Mouse (Mus musculus): ENCODE measurements around the gene 1700123O20Rik.
A peak's percentile ranks its signal among the peaks of the same experiment; 100 is the strongest.

The 1700123O20Rik gene

DNA sequence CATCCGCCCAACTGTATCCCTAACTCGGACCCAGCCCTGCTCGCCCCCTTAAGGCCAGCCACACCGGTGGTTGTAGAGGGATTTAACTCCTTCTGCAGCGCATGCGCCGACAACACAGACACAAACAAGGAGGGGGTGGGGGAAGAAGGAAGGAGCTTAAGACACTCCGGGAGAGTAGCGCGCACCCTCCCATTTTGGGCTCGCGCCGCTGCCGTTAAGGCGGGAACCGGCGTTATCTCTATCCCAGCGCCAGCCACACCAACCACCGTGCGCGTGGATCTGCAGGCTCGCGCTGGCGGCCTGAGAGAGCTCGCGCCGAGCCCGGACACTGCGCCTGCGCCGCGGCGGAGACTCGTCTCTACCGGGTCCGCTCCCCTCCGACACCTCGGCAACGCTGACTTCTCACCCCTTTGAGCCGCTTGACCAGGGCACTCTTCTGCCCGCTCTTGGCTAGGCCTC lies at the start of gene 1700123O20Rik:
TSS of gene 1700123O20Rik (plus strand) at position 154 of the 459 bp plus-strand sequence.
- no peak for DNase-seq

DNA sequence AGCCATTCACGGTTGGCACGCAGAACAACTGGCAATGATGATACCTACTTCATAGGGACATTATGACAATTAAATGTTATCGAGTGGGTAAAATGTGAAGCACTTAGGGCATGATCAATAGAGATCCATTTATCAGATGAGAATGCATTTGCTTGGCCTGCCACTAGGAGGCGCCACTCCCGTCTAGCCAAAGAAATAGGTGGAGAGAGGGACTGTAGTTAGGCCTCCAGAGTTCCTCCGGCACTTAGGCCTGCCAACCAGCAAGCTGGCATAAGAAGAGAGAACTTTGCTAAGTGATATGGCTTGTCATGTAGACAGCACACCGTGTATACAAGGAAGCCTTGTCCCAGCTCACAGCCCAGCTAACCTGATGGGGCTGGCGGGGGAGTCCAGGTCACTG lies 49.1 kb upstream of the 1700123O20Rik start:
- DNase-seq, result peak; percentile 60

DNA sequence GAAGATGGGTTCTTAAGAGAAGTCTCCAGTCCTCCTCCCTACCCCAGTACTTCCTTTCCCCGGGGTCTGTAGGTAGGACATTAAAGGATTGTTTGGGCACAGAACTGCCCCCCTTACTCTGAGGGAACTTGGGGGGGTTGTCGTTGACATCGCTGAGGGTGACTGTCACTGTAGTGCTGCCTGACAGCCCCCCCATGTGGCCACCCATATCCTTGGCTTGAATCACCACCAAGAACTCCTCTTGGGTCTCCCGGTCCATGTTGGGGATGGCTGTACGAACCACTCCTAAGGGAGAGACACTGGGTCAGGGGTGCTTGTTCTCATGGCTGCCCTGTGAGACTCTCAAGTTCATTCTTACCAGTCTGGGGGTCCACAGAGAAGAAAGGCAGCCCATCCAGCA lies 47.8 kb upstream of the 1700123O20Rik start:
- DNase-seq, result no peak

DNA sequence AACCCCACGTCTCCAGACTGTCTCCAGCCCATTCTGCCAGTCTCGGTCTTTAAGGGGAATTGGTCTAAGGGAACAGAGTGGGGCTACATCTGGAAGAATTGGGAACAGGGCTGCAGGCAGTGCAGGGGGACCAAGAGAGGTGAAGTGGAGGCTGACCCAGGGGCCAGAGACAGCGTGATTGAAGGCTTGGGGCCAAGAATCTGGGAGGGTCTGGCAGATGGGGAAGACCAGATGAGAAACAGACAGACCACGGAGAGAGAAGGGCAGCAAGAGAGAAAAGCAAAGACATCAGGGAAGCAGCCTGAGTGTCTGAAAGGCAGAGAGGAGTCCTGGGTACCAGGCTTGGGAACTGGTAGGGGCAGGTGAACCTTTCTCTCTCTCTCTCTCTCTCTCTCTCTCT lies 45.9 kb upstream of the 1700123O20Rik start:
- DNase-seq, result no peak

DNA sequence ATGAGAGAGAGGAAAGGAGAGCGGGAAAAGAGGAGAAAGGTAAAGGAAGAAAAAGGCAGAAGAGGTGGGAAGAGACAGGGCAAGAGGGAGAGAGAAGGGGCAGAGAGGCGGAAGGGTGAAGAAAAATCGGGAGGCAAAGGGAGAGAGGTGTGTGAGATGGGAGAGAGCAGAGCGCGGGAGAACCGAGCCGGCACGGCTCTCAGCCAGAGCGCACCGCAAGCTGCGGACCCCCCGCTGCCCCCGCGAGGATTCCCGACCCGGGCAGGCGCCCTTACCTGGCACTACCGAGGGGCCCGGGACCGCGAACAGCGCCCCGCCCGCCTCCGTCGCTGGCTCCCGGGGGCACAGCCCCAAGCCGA lies 45.1 kb upstream of the 1700123O20Rik start, which contains the start of gene Gm17606:
TSS of gene Gm17606 (plus strand) at position 7 of the 359 bp plus-strand sequence.
- DNase-seq, result no peak

DNA sequence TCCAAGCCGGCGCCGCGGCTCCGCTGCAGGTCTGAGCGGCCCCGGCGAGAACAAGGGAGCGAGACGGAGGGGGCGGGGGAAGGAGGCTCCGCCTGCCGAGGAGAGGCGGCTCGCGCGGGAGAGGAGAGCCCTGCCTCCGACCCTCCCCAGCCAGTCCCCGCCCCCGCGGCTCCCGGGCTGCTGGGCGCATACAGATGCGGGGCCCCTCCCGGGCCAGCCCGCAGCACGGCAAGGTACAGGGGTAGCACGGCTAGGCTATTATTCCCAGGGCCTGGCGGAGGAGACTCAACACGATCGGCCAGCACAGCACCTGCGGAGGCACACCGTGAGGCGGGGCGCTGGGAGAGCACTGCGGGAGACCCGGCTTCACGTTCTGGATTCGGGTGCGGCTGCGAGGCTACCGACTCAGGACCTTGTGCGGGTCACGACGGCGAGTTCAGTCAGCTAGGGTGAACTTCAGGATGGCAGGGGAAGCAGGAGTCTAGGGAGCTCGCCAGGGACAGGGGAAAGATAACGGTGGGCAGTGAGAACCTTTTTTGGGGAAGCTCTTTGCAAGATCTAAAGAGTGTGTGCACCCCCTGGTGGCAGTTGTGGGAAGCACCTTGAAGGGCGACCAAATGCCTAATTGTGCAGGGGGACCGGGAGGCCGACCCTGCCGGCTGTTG lies 44.6 kb upstream of the 1700123O20Rik start, which contains the start of gene Cdh24:
TSS of gene Cdh24 (minus strand) at position 60 of the 665 bp plus-strand sequence.
- peak; percentile 90 for DNase-seq

DNA sequence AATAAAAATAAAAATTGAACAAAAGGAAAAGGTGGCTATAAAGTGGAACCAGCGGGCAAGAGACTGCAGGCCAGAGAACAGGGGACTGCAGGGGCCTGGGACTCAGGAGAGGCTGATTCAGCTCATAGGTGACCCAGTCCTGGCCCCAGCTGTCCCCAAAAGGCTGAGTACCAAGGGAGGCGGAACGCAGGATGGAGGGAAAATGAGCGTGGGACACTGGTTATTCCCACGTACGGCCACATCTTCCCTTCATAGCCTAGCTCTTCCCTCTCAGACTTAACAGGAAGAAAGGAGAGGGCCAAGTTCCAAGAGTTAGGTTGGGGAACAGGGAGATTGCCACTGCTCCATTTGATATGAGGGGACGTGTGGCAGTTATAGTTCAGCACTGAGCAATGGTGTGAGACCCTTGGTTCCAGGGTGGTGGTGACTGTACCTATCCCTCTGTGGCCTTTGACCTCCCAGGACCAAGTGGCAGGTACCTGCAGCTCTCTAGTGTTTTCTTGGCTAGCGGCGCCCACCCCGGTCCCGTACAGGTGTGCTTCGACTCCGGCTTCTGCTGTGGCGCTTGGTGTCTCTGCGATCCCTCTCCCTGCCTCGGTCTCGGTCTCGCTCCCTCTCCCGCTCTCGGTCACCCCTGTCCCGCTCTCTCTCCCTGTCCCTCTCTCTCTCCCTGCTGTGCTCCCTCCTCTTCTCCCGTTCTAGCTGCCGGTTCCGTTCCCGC lies 43.6 kb upstream of the 1700123O20Rik start:
- no peak for DNase-seq

DNA sequence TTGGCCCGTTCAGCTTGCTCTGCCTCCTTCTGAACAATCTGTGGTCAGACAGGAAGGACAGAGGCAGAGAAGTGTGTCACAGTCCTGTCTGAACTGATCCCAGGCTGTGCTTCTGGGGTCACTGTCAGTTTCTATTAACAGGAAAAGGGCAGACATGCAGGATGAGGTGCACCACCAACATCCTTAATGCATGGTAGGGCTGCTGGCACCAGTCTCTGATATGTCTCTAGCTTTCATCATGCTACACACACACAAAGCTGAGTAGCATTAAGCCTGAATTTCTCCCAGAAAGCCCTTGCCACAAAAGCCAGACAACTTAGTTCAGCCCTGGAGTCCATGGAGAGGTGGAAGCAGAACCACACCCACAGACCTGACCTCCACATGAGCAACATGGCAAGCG lies 43.0 kb upstream of the 1700123O20Rik start:
- DNase-seq, result no peak

DNA sequence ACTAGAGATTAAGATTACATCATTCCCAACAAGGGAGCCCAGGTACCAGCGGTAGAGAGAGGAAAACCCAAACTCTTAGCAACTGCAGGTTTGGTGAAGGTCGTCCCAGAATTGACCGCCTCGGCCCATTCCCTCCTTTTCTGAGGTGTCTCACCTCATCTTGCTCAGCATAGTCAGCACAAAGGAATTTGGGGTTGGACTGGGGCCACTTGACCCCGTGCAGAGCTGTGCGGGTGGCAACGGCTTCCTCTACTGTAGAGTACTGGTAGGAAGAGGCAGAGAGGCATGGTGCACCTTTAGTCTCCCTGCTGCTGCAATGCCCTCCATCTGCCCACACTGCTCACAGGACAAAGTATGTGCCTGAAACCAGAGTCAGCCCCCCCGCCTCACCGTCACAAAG lies 41.7 kb upstream of the 1700123O20Rik start:
- no peak for DNase-seq

DNA sequence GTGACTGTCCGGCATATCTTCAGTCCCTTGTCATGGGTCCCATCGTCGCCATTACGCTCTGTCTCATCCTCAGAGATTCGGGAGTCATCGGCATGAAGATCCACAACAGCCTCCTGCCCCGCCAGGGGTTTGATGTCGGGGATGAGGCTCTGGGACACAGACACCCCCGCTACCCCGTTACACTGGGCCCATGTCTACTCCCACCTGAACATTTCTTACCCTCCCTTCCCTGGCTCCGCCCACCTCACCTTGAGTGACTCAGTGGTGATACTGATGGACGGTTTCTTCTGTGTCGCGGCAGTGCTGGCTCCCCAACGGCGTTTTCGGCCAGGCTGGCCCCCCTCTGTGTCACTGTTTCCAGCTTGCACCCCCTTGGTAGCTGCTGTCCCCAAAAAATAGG lies 39.6 kb upstream of the 1700123O20Rik start:
- no peak for DNase-seq

DNA sequence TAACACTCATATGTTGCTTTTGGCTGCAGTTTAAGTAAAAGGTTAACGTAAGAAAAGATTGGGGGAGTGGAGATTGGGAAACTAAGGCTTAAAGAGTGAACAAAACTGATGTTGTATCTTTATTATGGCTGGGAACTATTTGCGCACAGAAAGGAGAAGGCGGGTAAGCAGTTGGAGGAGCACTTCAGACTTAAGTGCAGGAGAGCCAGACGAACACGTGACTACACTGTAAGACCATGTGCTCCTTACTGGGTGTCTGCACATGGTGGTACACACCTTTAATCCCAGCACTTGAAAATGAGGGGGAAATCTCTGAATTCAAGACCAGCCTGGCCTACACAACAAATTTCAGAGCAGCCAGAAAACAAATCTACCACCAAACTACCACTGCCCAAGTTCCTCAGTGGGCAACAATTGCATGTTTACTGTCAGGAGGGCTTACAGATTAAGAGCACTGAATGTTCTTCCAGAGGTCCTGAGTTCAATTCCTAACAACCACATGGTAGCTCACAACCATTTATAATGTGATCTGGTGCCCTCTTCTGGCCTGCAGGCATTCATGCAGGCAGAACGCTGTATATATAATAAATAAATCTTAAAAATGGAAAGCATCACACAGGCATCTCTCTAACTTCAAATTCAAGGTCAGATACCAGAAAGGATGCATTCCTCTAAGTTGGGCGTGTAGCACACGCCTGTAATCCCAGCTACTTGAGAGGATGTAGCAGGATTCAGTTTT lies 38.9 kb upstream of the 1700123O20Rik start:
- DNase-seq, result no peak

DNA sequence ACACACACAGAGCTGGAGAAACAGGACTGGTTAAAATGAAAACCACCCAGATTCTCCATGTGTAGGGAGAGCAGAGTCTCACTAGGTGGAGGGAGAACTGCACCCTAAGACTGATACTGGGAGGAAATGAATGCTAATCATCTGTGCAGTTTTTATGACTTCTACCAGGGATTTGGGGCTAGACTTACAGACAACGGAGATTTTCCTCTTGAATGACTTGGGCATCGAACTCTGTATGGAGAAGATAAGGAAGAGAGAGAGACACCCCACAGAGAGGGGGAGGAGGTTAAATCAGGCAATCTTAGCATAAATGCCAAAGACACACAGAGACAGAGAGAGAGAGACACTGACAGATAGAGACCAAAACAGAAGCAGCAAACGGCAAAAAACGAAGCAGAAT lies 38.1 kb upstream of the 1700123O20Rik start:
- DNase-seq, result no peak

DNA sequence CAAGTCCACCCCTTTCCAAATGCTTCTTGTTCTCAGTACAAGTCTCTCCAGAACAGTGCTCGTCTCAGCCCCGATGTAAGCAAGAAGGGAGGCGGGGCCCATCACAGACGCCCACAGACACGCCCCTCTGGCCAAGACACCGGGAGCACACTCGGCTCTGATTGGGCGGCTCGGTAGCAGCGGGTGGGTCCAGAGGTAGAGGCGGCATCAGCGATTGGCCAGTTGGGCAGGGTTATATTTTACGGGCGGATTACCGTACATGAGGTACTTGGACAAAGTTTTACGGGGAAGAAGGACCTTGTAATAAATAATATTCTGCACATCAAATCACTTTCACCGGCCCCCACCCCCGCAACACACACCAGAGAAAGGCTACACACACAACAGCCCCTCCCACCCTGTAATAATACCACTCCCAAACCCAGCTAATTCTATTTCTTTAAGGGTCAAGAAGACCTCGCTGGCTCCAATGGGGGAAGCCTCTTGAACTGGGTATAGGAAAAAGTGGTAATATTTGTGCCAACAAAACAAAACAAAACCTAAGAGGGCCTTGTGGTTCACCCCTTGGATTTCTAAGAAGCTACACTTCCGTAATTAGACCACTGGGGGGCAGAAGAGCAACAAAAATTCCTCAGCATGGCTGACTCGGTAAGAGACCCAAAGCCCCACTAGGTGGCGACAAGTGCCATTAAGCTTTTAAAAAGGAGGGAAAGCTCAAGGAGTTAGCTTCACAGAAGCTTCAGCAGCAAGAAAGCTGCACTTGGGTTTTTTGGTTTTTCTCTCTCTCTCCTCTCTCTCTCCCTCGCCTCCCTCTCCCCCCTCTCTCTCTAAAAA lies 35.2 kb upstream of the 1700123O20Rik start:
- DNase-seq, result peak; percentile 91

DNA sequence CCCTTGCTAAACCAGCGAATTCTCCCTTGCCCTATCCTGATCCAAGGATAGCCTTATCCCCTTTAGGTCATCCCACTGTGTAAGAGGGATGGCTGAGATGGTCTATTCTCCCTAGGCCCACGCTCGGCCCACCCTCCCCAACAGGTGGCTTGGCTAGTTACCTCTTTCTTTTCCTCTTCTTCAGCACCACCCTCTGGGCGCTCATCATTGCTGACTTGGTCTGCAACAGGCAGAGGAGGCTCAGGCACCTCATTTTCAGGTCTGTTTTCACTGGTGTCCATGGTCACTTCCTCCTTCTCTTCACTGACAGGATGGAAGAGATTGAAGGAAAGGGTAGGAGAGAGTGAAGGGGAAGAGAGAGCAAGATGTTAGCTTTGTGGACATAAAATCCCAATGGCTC lies 34.5 kb upstream of the 1700123O20Rik start:
- DNase-seq, result no peak

DNA sequence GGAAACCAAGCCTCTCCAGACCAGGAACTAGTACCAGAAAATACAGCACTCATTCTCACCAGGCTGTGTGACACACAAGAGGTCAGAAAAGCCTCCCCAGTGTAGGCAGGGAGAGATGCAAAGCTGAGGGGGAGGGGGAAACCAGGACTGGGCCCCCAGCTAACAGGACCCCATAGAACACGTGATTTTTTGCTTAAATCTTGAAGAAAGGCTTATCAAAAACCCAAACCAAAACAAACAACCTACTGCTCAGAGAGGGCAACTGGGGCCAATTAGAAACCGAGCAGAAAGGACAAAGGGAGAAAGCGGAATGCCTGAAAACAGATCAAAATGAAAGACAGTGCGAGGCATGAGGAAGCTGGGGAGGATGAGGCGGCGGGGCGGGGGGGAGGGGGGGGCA lies 33.2 kb upstream of the 1700123O20Rik start:
- DNase-seq, result no peak

DNA sequence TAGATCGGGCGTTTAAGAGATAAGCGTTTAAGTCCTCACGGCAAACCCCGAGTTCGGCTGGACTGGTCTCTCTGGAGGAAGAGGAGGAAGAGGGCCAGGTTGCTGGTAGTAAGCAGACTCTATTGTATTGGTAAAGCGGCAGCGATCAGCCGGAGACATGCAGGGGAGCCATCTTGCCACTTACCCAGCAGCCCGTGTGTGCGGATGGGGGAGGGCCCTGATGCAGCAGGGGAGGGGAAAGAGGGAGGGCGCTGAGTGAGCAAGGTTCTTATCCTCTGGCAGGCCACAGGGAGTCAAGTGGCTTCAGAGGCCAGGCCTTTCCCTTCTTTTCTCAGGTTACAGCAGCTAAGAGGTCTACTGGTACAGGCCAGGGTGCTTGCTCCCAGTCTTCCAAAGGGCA lies 32.5 kb upstream of the 1700123O20Rik start:
- DNase-seq, result peak; percentile 84

DNA sequence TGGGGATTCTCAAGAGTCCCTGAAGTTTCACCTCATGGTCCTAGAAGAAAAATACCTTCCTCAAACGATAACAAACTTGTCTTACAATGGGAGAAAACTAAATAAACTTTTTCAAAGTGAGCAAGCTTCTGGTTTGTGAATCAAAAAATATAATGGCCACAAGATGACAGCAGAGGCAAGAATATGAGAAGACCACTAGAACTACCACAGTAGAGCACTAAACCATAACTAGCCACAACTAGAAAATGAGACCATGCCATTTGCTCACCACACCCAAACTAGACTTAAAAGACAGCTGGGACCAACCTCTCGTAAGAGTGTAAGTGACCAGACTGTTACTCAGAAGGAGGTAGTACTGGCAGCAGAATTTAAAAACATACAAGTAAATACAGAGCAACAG lies 26.0 kb upstream of the 1700123O20Rik start:
- no peak for DNase-seq

DNA sequence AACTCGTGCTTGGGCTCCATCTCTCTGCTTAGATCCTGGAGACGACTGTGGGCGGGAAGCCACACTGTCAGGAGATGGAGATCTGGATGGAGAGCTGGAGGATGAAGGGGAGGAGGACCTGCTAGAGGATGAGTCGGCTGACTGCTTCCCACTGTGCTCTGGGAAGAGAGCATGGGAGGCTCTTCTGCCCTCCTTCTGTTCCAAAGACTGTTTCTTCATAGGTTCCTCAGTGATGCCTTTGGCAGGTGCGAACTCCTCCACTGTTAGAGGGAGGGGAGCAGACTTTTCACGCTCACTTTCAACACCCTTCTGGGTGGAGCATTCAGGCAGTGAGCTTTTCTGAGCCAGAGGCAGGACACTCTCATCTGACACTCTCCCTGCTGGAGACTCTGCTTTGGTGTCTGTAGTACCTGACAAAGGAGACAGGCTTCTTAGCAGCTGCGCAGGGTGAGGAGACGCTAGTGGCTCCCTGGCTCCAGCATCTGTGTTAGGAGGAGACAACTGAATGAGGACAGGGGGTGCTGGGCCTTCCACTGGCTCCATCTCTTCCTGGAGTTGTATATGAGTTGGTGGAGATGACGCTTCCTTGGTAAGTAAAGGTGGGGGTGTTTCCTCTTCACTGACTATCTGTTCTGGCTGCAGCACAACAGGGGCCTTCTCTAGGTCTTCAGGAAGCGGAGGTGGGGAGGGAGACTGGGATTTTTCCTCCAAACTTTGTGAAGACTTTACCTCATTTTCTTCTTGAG lies 21.4 kb upstream of the 1700123O20Rik start:
- DNase-seq, result no peak

DNA sequence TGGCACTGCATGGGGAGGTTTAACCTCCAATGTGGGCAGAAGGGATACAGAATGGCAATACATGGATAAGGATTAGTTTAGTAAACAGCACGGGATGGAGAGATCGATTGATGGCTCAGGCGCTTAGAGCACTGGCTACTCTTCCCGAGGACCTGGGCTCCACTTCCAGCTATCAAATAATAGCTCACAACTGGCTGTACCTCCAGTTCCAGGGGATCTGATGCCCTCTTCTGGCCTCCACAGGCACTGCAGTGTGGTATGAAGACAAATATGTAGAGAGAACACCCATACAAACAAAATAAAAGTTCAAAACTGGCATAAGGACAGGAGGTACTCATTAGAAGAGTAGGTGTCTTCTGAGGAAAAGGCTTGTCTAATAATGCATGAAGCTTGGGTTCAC lies 16.6 kb upstream of the 1700123O20Rik start:
- DNase-seq, result peak; percentile 62

DNA sequence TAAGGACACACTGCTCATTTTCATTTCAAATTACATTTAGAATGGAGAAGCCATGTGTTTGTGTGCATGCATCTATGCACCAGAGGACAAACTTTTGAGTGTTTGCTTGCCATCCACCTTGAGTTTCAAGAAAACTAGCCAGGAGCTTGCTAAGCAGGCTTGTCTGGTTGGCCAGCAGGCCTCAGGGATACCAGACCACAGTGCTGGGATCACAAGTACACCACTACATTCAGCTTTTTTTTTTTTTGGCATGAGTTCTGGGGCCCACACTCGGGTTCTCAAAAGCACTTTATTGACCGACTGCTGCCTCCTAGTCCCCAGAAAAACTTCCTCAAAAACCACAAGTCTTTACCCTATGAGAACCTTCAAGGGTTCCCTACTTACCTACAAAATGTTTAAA lies 11.7 kb upstream of the 1700123O20Rik start:
- peak; percentile 14 for DNase-seq

DNA sequence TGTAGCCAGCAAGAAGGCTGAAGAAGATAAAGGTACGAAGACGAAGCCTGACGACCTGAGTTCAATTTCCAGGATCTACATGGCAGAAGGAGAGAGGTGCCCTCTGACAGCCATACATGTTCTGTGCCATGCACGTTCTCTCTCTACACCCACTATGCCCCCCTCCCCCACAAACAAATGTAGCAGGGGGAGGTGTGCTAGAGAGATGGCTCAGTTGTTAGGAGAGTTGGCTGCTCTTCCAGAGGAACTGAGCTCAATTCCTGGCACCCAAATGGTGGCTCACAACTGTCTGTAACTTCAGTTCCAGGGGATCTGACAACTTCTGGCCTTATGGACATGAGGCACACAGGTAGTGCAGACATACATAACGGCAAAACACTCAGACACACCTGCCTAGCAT lies 9.7 kb upstream of the 1700123O20Rik start:
- DNase-seq, result no peak

Data from lung, postnatal 14 days (tissue).